Mouse (Mus musculus): ENCODE results near the gene Tmem144. TPM values are rescaled to one million over a fixed set of nuclear protein-coding genes. Genes with fewer than 3 reads are reported as not detected.

Gene Tmem144
- polyA plus RNA-seq, 1 experiment from 2014 or later = 1.3 TPM

DNA sequence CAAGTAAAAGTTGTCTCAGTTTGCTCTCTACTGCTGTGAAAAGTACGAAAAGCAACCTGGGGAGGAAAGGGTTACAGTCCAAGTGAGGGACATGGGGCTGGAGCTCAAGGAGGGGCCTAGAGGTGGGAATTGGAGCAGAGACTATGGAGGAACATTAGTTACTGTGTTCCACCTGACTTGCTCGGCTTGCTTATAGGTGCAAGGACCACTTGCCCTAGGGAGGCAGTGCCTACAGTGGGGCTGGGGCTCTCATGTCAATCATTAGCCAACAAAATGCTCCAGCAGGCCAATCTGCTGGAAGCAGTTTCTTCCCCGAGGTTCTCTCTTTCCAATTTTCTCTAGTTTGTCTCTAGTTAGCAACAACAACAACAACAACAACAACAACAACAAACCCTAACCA, 25.8 kb upstream of the Tmem144 start:
- Histone ChIP-seq H3K4me3 (ENCODE audit: low read depth, low read length) (no peak overlapping the region), H3K4me1 (ENCODE audit: control insufficient read depth, insufficient read depth, low read length) (peaks cover 7% of the 10 kb centered on the region; the same call in 1 of the 2 replicates), H3K36me3 (ENCODE audit: control insufficient read depth, insufficient read depth, low read length) (no peaks in the 10 kb centered on the region), H3K9ac (ENCODE audit: low read depth, low read length) (no peak overlapping the region), H3K9me3 (replicated peaks; ENCODE audit: control insufficient read depth, low read length, poor library complexity, severe bottlenecking) (no peaks in the 10 kb centered on the region), H3K4me2 (ENCODE audit: low read length) (no peak overlapping the region), H3K27ac (ENCODE audit: low read length) (no peak overlapping the region), H3K27me3 (ENCODE audit: control insufficient read depth, insufficient read depth, low read depth, low read length) (no peaks in the 10 kb centered on the region)
- ATAC-seq = no peak
- 80% methylated on average over 3 of the region's 3 CpGs for WGBS

GRCm38 (mm10) chr3:79875471-79875870, 22.9 kb upstream of the Tmem144 start:
- no peaks in the 10 kb centered on the region for H3K9me3 ChIP-seq (replicated peaks; ENCODE audit: control insufficient read depth, low read length, poor library complexity, severe bottlenecking)
- no peak for ATAC-seq
- no peak overlapping the region for H3K27ac ChIP-seq (ENCODE audit: low read length)
- WGBS = 93% methylated on average over 5 of the region's 5 CpGs
- no peak overlapping the region for H3K4me3 ChIP-seq (ENCODE audit: low read depth, low read length)
- H3K36me3 ChIP-seq (ENCODE audit: control insufficient read depth, insufficient read depth, low read length) = no peaks in the 10 kb centered on the region
- H3K27me3 ChIP-seq (ENCODE audit: control insufficient read depth, insufficient read depth, low read depth, low read length) = no peaks in the 10 kb centered on the region
- H3K9ac ChIP-seq (ENCODE audit: low read depth, low read length) = no peak overlapping the region
- H3K4me1 ChIP-seq (ENCODE audit: control insufficient read depth, insufficient read depth, low read length) = peaks cover 7% of the 10 kb centered on the region; the same call in 1 of the 2 replicates
- no peak overlapping the region for H3K4me2 ChIP-seq (ENCODE audit: low read length)

DNA sequence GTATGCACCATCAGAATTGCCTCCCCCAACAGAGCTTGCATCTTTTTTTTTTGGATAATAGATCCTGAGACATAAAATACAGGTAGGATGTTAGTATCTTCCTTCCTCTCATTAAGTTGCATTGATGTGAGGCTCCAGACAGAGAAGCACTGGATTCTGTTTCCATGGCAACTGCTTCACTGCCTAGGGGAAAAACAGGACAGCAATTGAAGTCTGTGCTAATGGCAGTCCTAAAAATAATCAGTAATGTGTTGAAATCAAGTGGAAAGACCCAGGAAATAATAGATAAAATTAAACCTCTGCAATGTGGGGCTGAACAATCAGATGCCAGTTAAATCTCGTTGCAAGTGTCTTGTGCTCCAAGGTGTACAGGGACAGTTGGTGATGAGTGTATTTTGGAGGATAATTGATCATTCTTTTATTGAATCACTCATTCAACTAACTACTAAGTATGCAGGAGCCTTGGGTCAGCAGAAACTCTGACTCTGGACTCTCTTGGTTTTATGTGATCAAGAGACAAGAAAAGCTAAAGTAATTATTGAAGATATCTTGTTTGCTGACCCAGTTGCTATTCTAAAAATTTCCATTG, 14.6 kb upstream of the Tmem144 start:
- H3K4me1 ChIP-seq (ENCODE audit: control insufficient read depth, insufficient read depth, low read length) = peaks cover 17% of the 10 kb centered on the region
- WGBS = 20% methylated on average over 1 of the region's 1 CpGs
- H3K36me3 ChIP-seq (ENCODE audit: control insufficient read depth, insufficient read depth, low read length) = no peaks in the 10 kb centered on the region
- no peak overlapping the region for H3K4me3 ChIP-seq (ENCODE audit: low read depth, low read length)
- H3K27ac ChIP-seq (ENCODE audit: low read length) = peak overlapping the region; percentile 89
- no peaks in the 10 kb centered on the region for H3K9me3 ChIP-seq (replicated peaks; ENCODE audit: control insufficient read depth, low read length, poor library complexity, severe bottlenecking)
- H3K9ac ChIP-seq (ENCODE audit: low read depth, low read length) = no peak overlapping the region
- no peaks in the 10 kb centered on the region for H3K27me3 ChIP-seq (ENCODE audit: control insufficient read depth, insufficient read depth, low read depth, low read length)
- ATAC-seq = peak; percentile 91
- H3K4me2 ChIP-seq (ENCODE audit: low read length) = 0 out of 2 replicates have a peak overlapping the region, but pooled peaks have one; percentile 9

DNA sequence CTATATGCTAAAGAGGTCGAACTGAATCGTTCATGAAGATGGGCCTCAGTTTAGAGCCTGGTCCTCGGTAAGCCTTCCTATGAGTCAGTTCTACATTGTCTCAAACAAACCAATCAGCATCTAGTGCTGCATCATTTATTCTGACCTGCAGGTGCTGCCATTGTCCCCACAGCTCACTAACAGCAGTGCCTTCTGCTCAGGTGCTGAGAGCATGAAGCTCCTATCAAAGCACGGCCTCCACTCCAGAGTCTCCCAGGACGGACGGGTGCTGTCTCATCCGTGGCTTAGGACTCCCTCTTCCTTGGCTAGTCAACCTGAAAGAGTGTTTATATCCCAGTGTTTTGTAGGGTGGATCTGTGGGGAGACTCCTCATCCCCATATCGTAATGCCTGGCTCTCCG, 14.0 kb upstream of the Tmem144 start:
- peak; percentile 69 for ATAC-seq
- Histone ChIP-seq H3K27me3 (ENCODE audit: control insufficient read depth, insufficient read depth, low read depth, low read length) (no peaks in the 10 kb centered on the region), H3K4me1 (ENCODE audit: control insufficient read depth, insufficient read depth, low read length) (peaks cover 17% of the 10 kb centered on the region), H3K4me2 (ENCODE audit: low read length) (0 out of 2 replicates have a peak overlapping the region, but pooled peaks have one; percentile 9), H3K36me3 (ENCODE audit: control insufficient read depth, insufficient read depth, low read length) (no peaks in the 10 kb centered on the region), H3K9ac (ENCODE audit: low read depth, low read length) (no peak overlapping the region), H3K4me3 (ENCODE audit: low read depth, low read length) (no peak overlapping the region), H3K27ac (ENCODE audit: low read length) (peak overlapping the region; percentile 89), H3K9me3 (replicated peaks; ENCODE audit: control insufficient read depth, low read length, poor library complexity, severe bottlenecking) (no peaks in the 10 kb centered on the region)
- WGBS = 55% methylated on average over 9 of the region's 9 CpGs

- no peak overlapping the region for H3K4me2 ChIP-seq (ENCODE audit: low read length)
- H3K9me3 ChIP-seq (replicated peaks; ENCODE audit: control insufficient read depth, low read length, poor library complexity, severe bottlenecking) = no peaks in the 10 kb centered on the region
- peak overlapping the region; percentile 89 for H3K27ac ChIP-seq (ENCODE audit: low read length)
- H3K4me3 ChIP-seq (ENCODE audit: low read depth, low read length) = no peak overlapping the region
- no peak overlapping the region for H3K9ac ChIP-seq (ENCODE audit: low read depth, low read length)
- peaks cover 17% of the 10 kb centered on the region for H3K4me1 ChIP-seq (ENCODE audit: control insufficient read depth, insufficient read depth, low read length)
- H3K27me3 ChIP-seq (ENCODE audit: control insufficient read depth, insufficient read depth, low read depth, low read length) = no peaks in the 10 kb centered on the region
- WGBS = 62% methylated on average over 3 of the region's 3 CpGs
- no peak for ATAC-seq
- H3K36me3 ChIP-seq (ENCODE audit: control insufficient read depth, insufficient read depth, low read length) = no peaks in the 10 kb centered on the region
Measured at GRCm38 (mm10) chr3:79866089-79866488, 13.5 kb upstream of the Tmem144 start.

GRCm38 (mm10) chr3:79864824-79865223, 12.3 kb upstream of the Tmem144 start:
- 59% methylated on average over 7 of the region's 7 CpGs for WGBS
- Histone ChIP-seq H3K36me3 (ENCODE audit: control insufficient read depth, insufficient read depth, low read length) (no peaks in the 10 kb centered on the region), H3K4me3 (ENCODE audit: low read depth, low read length) (no peak overlapping the region), H3K27me3 (ENCODE audit: control insufficient read depth, insufficient read depth, low read depth, low read length) (no peaks in the 10 kb centered on the region), H3K4me1 (ENCODE audit: control insufficient read depth, insufficient read depth, low read length) (peaks cover 17% of the 10 kb centered on the region), H3K9me3 (replicated peaks; ENCODE audit: control insufficient read depth, low read length, poor library complexity, severe bottlenecking) (no peaks in the 10 kb centered on the region), H3K9ac (ENCODE audit: low read depth, low read length) (no peak overlapping the region), H3K27ac (ENCODE audit: low read length) (no peak overlapping the region), H3K4me2 (ENCODE audit: low read length) (no peak overlapping the region)
- ATAC-seq = no peak

- Histone ChIP-seq H3K9ac (ENCODE audit: low read depth, low read length) (no peak overlapping the region), H3K4me2 (ENCODE audit: low read length) (no peak overlapping the region), H3K4me3 (ENCODE audit: low read depth, low read length) (no peak overlapping the region), H3K9me3 (replicated peaks; ENCODE audit: control insufficient read depth, low read length, poor library complexity, severe bottlenecking) (no peaks in the 10 kb centered on the region), H3K4me1 (ENCODE audit: control insufficient read depth, insufficient read depth, low read length) (0 out of 2 replicates have a peak, but pooled peaks cover 2% of the 10 kb centered on the region), H3K27ac (ENCODE audit: low read length) (0 out of 2 replicates have a peak overlapping the region, but pooled peaks have one; percentile 28), H3K27me3 (ENCODE audit: control insufficient read depth, insufficient read depth, low read depth, low read length) (no peaks in the 10 kb centered on the region), H3K36me3 (ENCODE audit: control insufficient read depth, insufficient read depth, low read length) (no peaks in the 10 kb centered on the region)
- ATAC-seq = no peak
- WGBS = 53% methylated on average over 3 of the region's 3 CpGs
Measured at GRCm38 (mm10) chr3:79858221-79858620, 5.6 kb upstream of the Tmem144 start.

GRCm38 (mm10) chr3:79857780-79858179, 5.2 kb upstream of the Tmem144 start:
- Histone ChIP-seq H3K4me1 (ENCODE audit: control insufficient read depth, insufficient read depth, low read length) (0 out of 2 replicates have a peak, but pooled peaks cover 2% of the 10 kb centered on the region), H3K27me3 (ENCODE audit: control insufficient read depth, insufficient read depth, low read depth, low read length) (no peaks in the 10 kb centered on the region), H3K9ac (ENCODE audit: low read depth, low read length) (no peak overlapping the region), H3K4me2 (ENCODE audit: low read length) (no peak overlapping the region), H3K4me3 (ENCODE audit: low read depth, low read length) (no peak overlapping the region), H3K36me3 (ENCODE audit: control insufficient read depth, insufficient read depth, low read length) (no peaks in the 10 kb centered on the region), H3K9me3 (replicated peaks; ENCODE audit: control insufficient read depth, low read length, poor library complexity, severe bottlenecking) (no peaks in the 10 kb centered on the region), H3K27ac (ENCODE audit: low read length) (no peak overlapping the region)
- no peak for ATAC-seq
- 68% methylated on average over 5 of the region's 5 CpGs for WGBS

DNA sequence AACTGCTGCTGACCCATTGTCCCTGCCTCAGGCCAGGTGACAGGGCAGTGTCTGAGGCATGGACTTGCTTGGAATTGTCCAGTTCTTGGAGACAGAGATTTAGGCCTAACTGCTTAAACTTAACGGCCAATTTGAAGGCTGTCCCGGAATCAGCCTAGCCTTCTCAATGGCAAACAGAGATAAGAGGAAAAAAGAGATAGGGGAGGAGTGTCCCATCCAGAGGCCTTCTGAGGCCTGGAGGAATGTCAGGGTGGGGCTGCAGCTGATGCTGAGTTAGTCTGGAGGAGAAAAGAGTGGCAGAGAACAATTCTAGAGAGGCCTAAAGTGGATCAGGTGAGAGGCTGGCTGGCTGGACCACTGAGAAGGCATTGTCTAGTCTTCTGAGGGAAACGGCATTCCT, 465 bp downstream of the Tmem144 start:
- no peak overlapping the region for H3K4me2 ChIP-seq (ENCODE audit: low read length)
- ATAC-seq = no peak
- no peaks in the 10 kb centered on the region for H3K9me3 ChIP-seq (replicated peaks; ENCODE audit: control insufficient read depth, low read length, poor library complexity, severe bottlenecking)
- no peak overlapping the region for H3K4me3 ChIP-seq (ENCODE audit: low read depth, low read length)
- no peaks in the 10 kb centered on the region for H3K36me3 ChIP-seq (ENCODE audit: control insufficient read depth, insufficient read depth, low read length)
- 60% methylated on average over 3 of the region's 3 CpGs for WGBS
- no peak overlapping the region for H3K9ac ChIP-seq (ENCODE audit: low read depth, low read length)
- H3K27ac ChIP-seq (ENCODE audit: low read length) = no peak overlapping the region
- no peaks in the 10 kb centered on the region for H3K4me1 ChIP-seq (ENCODE audit: control insufficient read depth, insufficient read depth, low read length)
- no peaks in the 10 kb centered on the region for H3K27me3 ChIP-seq (ENCODE audit: control insufficient read depth, insufficient read depth, low read depth, low read length)

Measured in midbrain, embryonic 16.5 days (tissue).